Mouse (Mus musculus): ENCODE measurements around the gene Ngrn.

GRCm38 (mm10) chr7:80231971-80232488 is 29.0 kb upstream of the Ngrn start:
- TF ChIP-seq CTCF (IDR thresholded peaks at IDR 0.05; ENCODE audit: borderline replicate concordance, control insufficient read depth, extremely low read depth, insufficient read depth, low read length, poor library complexity) = no peak
- no peak for TF ChIP-seq POLR2A (IDR thresholded peaks at IDR 0.05; ENCODE audit: control insufficient read depth, extremely low read depth, insufficient read depth, low read length, poor library complexity)

All from thymus, adult 2 months (tissue).